Mouse (Mus musculus) myocyte (in vitro differentiated cells): ENCODE data around the gene Pah. TPM values are rescaled to one million over a fixed set of nuclear protein-coding genes. Genes with fewer than 3 reads are reported as not detected.

Source experiments
- H3K27me3 ChIP-seq: one replicate; pipeline ENCODE4 v1.6.1; 2011; ENCODE audit not compliant: control insufficient read depth, insufficient read depth, insufficient read length
- H3K36me3 ChIP-seq: one replicate; pipeline ENCODE4 v1.6.1; 2011; ENCODE audit not compliant: control insufficient read depth, insufficient read depth
- H3K4me2 ChIP-seq: one replicate; pipeline ENCODE4 v1.6.1; 2011; ENCODE audit warnings: low read depth, control low read depth
- H3K4me3 ChIP-seq: one replicate; pipeline ENCODE4 v1.5.1; 2011; ENCODE audit warnings: mild to moderate bottlenecking, control low read depth, moderate library complexity
- H3K79me2 ChIP-seq: one replicate; pipeline ENCODE4 v1.6.1; 2011; ENCODE audit not compliant: control insufficient read depth, insufficient read depth
- H3ac ChIP-seq: one replicate; pipeline ENCODE4 v1.6.1; 2011; ENCODE audit not compliant: control insufficient read depth, insufficient read length
- CEBPB ChIP-seq: IDR thresholded peaks from 2 replicates; pipeline ENCODE4 v1.6.1; 2011; ENCODE audit warnings: mild to moderate bottlenecking, moderate library complexity; ENCODE audit not compliant: poor library complexity, insufficient read depth, severe bottlenecking
- E2F4 ChIP-seq: IDR thresholded peaks from one replicate; pipeline ENCODE4 v1.6.1; 2011; ENCODE audit warnings: mild to moderate bottlenecking, control low read depth, moderate library complexity; ENCODE audit not compliant: insufficient read depth
- MAX ChIP-seq: IDR thresholded peaks from one replicate; pipeline ENCODE4 v1.6.1; 2011; ENCODE audit warnings: low read depth, mild to moderate bottlenecking, control low read depth
- MYOD1 ChIP-seq, 3 experiments: IDR thresholded peaks; one replicate each; pipeline ENCODE4 v1.6.1; 2011; ENCODE audit warnings: control low read depth in 2 of 3, low read depth in 2 of 3, mild to moderate bottlenecking in 2 of 3, moderate library complexity in 1 of 3; ENCODE audit not compliant: insufficient read length in 2 of 3, control insufficient read depth in 1 of 3
- MYOG ChIP-seq, 3 experiments: IDR thresholded peaks; one replicate each; pipeline ENCODE4 v1.6.1; 2011; ENCODE audit warnings: control low read depth in 2 of 3, low read depth in 2 of 3, mild to moderate bottlenecking in 2 of 3; ENCODE audit not compliant: insufficient read length in 2 of 3, control insufficient read depth in 1 of 3, insufficient read depth in 1 of 3
- POLR2A ChIP-seq: IDR thresholded peaks from one replicate; pipeline ENCODE4 v1.6.1; 2011; ENCODE audit warnings: low read depth, mild to moderate bottlenecking, control low read depth, moderate library complexity; ENCODE audit not compliant: insufficient read length
- POLR2AphosphoS2 ChIP-seq: IDR thresholded peaks from one replicate; pipeline ENCODE4 v1.6.1; 2011; ENCODE audit warnings: low read depth, control low read depth; ENCODE audit not compliant: insufficient read length
- REST ChIP-seq: IDR thresholded peaks from one replicate; pipeline ENCODE4 v1.6.1; 2011; ENCODE audit warnings: mild to moderate bottlenecking, control low read depth, moderate library complexity; ENCODE audit not compliant: insufficient read depth, insufficient read length
- SRF ChIP-seq: IDR thresholded peaks from one replicate; pipeline ENCODE4 v1.6.1; 2011; ENCODE audit warnings: low read depth; ENCODE audit not compliant: control insufficient read depth, insufficient read length
- TCF12 ChIP-seq: IDR thresholded peaks from one replicate; pipeline ENCODE4 v1.6.1; 2011; ENCODE audit warnings: mild to moderate bottlenecking, control low read depth; ENCODE audit not compliant: poor library complexity, insufficient read depth, severe bottlenecking
- TCF3 ChIP-seq: IDR thresholded peaks from one replicate; pipeline ENCODE4 v1.6.1; 2011; ENCODE audit warnings: low read depth, control low read depth; ENCODE audit not compliant: insufficient read length
- USF1 ChIP-seq: IDR thresholded peaks from one replicate; pipeline ENCODE4 v1.6.1; 2011; ENCODE audit warnings: low read depth, mild to moderate bottlenecking, control low read depth, moderate library complexity
- polyA plus RNA-seq: library from polyadenylated mRNA; unstranded; fragments of >200 nt; fragmentation: generic; extraction: Trizol; gene quantifications from one replicate; pipeline ENCODE4 v1.2.1, GENCODE M21; 2012; ENCODE audit warnings: missing spikeins

Gene Pah
- polyA plus RNA-seq, 1 experiment, result not detected

- no peak for TF ChIP-seq TCF12
- TF ChIP-seq POLR2A, result no peak
- no peak for TF ChIP-seq MYOG (IDR thresholded peaks at IDR 0.05; ENCODE audit: control insufficient read depth in 1 of 3, insufficient read depth in 1 of 3, insufficient read length in 2 of 3, low read depth in 2 of 3)
- TF ChIP-seq CEBPB, result no peak
- no peak for TF ChIP-seq MYOD1 (IDR thresholded peaks at IDR 0.05; ENCODE audit: control insufficient read depth in 1 of 3, insufficient read length in 2 of 3, low read depth in 2 of 3)
- TF ChIP-seq REST, result no peak
- TF ChIP-seq MAX, result no peak
- TF ChIP-seq POLR2AphosphoS2, result no peak
- no peak for TF ChIP-seq SRF
- no peak for TF ChIP-seq TCF3
- no peak for TF ChIP-seq USF1
- no peak for TF ChIP-seq E2F4
- Histone ChIP-seq H3ac (no peak overlapping the region), H3K36me3 (no peaks in the 10 kb centered on the region), H3K4me2 (no peak overlapping the region), H3K79me2 (no peaks in the 10 kb centered on the region), H3K4me3 (no peak overlapping the region), H3K27me3 (no peaks in the 10 kb centered on the region)
Observed at GRCm38 (mm10) chr10:87534172-87534571, 12.6 kb downstream of the Pah start.

DNA sequence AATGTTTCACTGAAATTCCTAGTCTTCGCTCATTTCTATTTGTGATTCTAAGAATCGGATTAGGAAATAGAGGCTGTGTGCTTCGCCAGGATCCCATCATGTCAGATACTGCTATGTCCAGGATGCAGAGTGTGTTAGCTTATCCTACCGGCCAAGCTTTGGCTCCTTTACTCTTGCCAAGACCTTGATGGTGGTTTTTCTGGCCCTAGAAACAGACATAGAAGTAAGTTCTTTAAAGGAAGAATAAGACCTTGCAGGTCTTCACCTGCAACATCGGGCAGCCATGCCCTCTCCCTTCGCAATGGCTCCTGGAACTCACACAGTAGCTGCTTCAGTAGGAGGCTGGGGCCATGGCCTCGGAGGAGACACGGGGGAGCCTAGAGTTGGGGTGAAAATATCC lies 24.2 kb downstream of the Pah start:
- no peak overlapping the region for H3K4me2 ChIP-seq
- no peak overlapping the region for H3K4me3 ChIP-seq
- H3ac ChIP-seq, result no peak overlapping the region
- H3K27me3 ChIP-seq, result no peaks in the 10 kb centered on the region
- no peaks in the 10 kb centered on the region for H3K79me2 ChIP-seq
- no peak for TF ChIP-seq REST
- TF ChIP-seq POLR2AphosphoS2, result no peak
- TF ChIP-seq SRF, result no peak
- no peak for TF ChIP-seq POLR2A
- TF ChIP-seq MYOG (IDR thresholded peaks at IDR 0.05; ENCODE audit: control insufficient read depth in 1 of 3, insufficient read depth in 1 of 3, insufficient read length in 2 of 3, low read depth in 2 of 3), result no peak
- TF ChIP-seq MAX, result no peak
- TF ChIP-seq TCF3, result no peak
- TF ChIP-seq USF1, result no peak
- TF ChIP-seq TCF12, result no peak
- no peak for TF ChIP-seq CEBPB
- TF ChIP-seq MYOD1 (IDR thresholded peaks at IDR 0.05; ENCODE audit: control insufficient read depth in 1 of 3, insufficient read length in 2 of 3, low read depth in 2 of 3), result no peak
- TF ChIP-seq E2F4, result no peak
- no peaks in the 10 kb centered on the region for H3K36me3 ChIP-seq

GRCm38 (mm10) chr10:87546299-87547234 lies 25.0 kb downstream of the Pah start:
- Histone ChIP-seq H3K27me3 (no peaks in the 10 kb centered on the region), H3K36me3 (no peaks in the 10 kb centered on the region), H3ac (no peak overlapping the region), H3K79me2 (no peaks in the 10 kb centered on the region), H3K4me3 (no peak overlapping the region), H3K4me2 (no peak overlapping the region)
- TF ChIP-seq E2F4, result no peak
- no peak for TF ChIP-seq MYOG (IDR thresholded peaks at IDR 0.05; ENCODE audit: control insufficient read depth in 1 of 3, insufficient read depth in 1 of 3, insufficient read length in 2 of 3, low read depth in 2 of 3)
- no peak for TF ChIP-seq POLR2AphosphoS2
- no peak for TF ChIP-seq REST

DNA sequence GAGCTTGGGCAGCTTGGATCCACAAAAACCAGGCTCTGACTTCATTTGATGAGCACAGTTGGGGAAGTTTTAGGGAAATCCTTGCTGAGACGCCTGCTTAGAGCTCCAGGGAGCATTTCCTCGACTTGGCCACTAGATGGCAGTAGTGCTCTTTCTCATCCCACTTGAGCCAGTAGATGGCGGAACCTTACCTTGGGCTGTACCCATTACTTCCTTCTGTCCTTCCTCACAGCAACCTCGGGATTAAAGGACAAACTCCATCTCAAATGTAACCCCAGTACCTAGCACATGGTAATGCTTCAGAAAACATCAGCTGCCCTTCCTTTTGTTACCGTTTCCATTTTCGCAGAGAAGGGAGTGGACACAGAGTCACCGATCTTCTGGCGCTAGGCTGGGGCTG lies 31.1 kb downstream of the Pah start:
- no peak overlapping the region for H3K4me2 ChIP-seq

More for the DNA sequence above, 31.1 kb downstream of the Pah start:
- Histone ChIP-seq H3K36me3 (no peaks in the 10 kb centered on the region), H3ac (no peak overlapping the region), H3K4me3 (no peak overlapping the region), H3K27me3 (peaks cover 8% of the 10 kb centered on the region), H3K79me2 (no peaks in the 10 kb centered on the region)
- TF ChIP-seq SRF, result no peak
- TF ChIP-seq REST, result no peak
- no peak for TF ChIP-seq POLR2AphosphoS2
- TF ChIP-seq MYOD1 (IDR thresholded peaks at IDR 0.05; ENCODE audit: control insufficient read depth in 1 of 3, insufficient read length in 2 of 3, low read depth in 2 of 3), result no peak
- no peak for TF ChIP-seq USF1
- TF ChIP-seq E2F4, result no peak
- TF ChIP-seq TCF12, result no peak
